Mouse (Mus musculus): ENCODE measurements around the gene Zfand2a.

GRCm38 (mm10) chr5:139502281-139502680 lies 17.9 kb upstream of the Zfand2a start:
- TF ChIP-seq CTCF (IDR thresholded peaks at IDR 0.05) = no peak
- no peak for TF ChIP-seq POLR2A (IDR thresholded peaks at IDR 0.05; ENCODE audit: insufficient read depth, low read depth, low read length)
- no peak for TF ChIP-seq EP300 (IDR thresholded peaks at IDR 0.05; ENCODE audit: insufficient read depth, low read depth, low read length)

Measured in heart, adult 2 months (tissue).